In genomic region chr8:40227262-40227661, GRCm38 (mm10) we compare ENCODE assay signal across 14 mouse cellular contexts.
DNase-seq lines count a peak whose midpoint lies in the region; ATAC-seq and TF ChIP-seq lines count a peak whose summit lies in the region.
"Had no signal": no experiment of that assay in that cellular context is flagged by ENCODE, and none has a peak within 500 bp of the region (broad histone marks: within the 10 kb centered on the region; RNA-seq: fewer than 3 reads in every experiment).

No protein-coding gene starts in this region.

- no peaks in the 10 kb centered on the region for H3K4me1 ChIP-seq in forebrain, postnatal 0 days (ENCODE audit: insufficient read depth)
- no peaks in the 10 kb centered on the region for H3K4me1 ChIP-seq in lung, adult 2 months (ENCODE audit: control insufficient read depth, insufficient read depth, low read length)
- H3K4me1 ChIP-seq: liver, embryonic 12.5 days had no signal

- H3K9me3 ChIP-seq in forebrain, postnatal 0 days (ENCODE audit: low read length) = no peaks in the 10 kb centered on the region
- H3K9me3 ChIP-seq: liver, embryonic 12.5 days had no signal

- ATAC-seq in forebrain, postnatal 0 days = peak; percentile 94
- ATAC-seq: hindbrain, postnatal 0 days; intestine, postnatal 0 days; liver, embryonic 12.5 days had no signal

- 28% methylated on average over 1 of the region's 1 CpGs for WGBS in forebrain, postnatal 0 days
- 48% methylated on average over 1 of the region's 1 CpGs for WGBS in lung, adult 2 months

- intact Hi-C loops in gastrocnemius, postnatal 36 days (cut with DNase I) = no loop called here

- 0 out of 2 replicates have a peak, but pooled peaks cover 6% of the 10 kb centered on the region for H3K27me3 ChIP-seq in forebrain, postnatal 0 days (ENCODE audit: insufficient read depth, low read length)
- H3K27me3 ChIP-seq: liver, embryonic 12.5 days had no signal

- no peak overlapping the region for H3K4me2 ChIP-seq in forebrain, postnatal 0 days (ENCODE audit: low read depth)
- H3K4me2 ChIP-seq: liver, embryonic 12.5 days; lung, embryonic 14.5 days had no signal

- H3K4me3 ChIP-seq in forebrain, postnatal 0 days (ENCODE audit: low read depth, low read length) = no peak overlapping the region
- H3K4me3 ChIP-seq in lung, adult 2 months (replicated peaks; ENCODE audit: extremely low read depth, low read depth, low read length) = no peak overlapping the region
- H3K4me3 ChIP-seq: liver, embryonic 12.5 days had no signal

- no peak for TF ChIP-seq POLR2A in brain, embryonic 14.5 days (IDR thresholded peaks at IDR 0.05; ENCODE audit: borderline replicate concordance, extremely low read depth, insufficient read depth, insufficient read length, poor library complexity, severe bottlenecking)
- TF ChIP-seq POLR2A in lung, adult 2 months (IDR thresholded peaks at IDR 0.05; ENCODE audit: borderline replicate concordance, extremely low read depth, low read depth, low read length) = no peak

- peak; percentile 23 for DNase-seq in layer of hippocampus, adult 11-12 months (ENCODE audit: low spot score)
- no peak for DNase-seq in layer of hippocampus, postnatal 10 days (ENCODE audit: low spot score in 2 of 2)
- DNase-seq in brain, embryonic 14.5 days (ENCODE audit: low read depth) = peak; percentile 84
- peak; percentile 10 for DNase-seq in cerebellum, adult 11 months
- DNase-seq in forebrain, postnatal 0 days = peak; percentile 68
- no peak for DNase-seq in lung, adult 2 months
- no peak for DNase-seq in embryo, embryonic 9.5 days (ENCODE audit: extremely low spot score)
- DNase-seq in gastrocnemius, postnatal 36 days = no peak
- DNase-seq: heart, adult 18-20 months; lung, embryonic 14.5 days; right cerebral cortex, postnatal 4 days had no signal

- no peak overlapping the region for H3K9ac ChIP-seq in forebrain, postnatal 0 days
- H3K9ac ChIP-seq: liver, embryonic 12.5 days; lung, embryonic 14.5 days had no signal

- TF ChIP-seq CTCF in brain, embryonic 14.5 days (IDR thresholded peaks at IDR 0.05; ENCODE audit: borderline replicate concordance, extremely low read depth, insufficient read depth, insufficient read length) = no peak
- TF ChIP-seq CTCF in forebrain, postnatal 0 days (IDR thresholded peaks at IDR 0.05; ENCODE audit: low read depth) = no peak
- no peak for TF ChIP-seq CTCF in lung, adult 2 months (IDR thresholded peaks at IDR 0.05; ENCODE audit: insufficient read depth, low read length)

- H3K27ac ChIP-seq in forebrain, postnatal 0 days (ENCODE audit: low read depth, low read length) = no peak overlapping the region
- H3K27ac ChIP-seq: hindbrain, postnatal 0 days; liver, embryonic 12.5 days had no signal

- no peaks in the 10 kb centered on the region for H3K36me3 ChIP-seq in forebrain, postnatal 0 days (ENCODE audit: insufficient read depth)
- H3K36me3 ChIP-seq: liver, embryonic 12.5 days had no signal

Comparison
In these comparisons a context has a peak if more than half of its experiments do, and no peak if none do; other contexts are left out.
1. DNase-seq: peak in layer of hippocampus, adult 11-12 months (single experiment), brain, embryonic 14.5 days (single experiment), cerebellum, adult 11 months (single experiment) and forebrain, postnatal 0 days (single experiment); none in layer of hippocampus, postnatal 10 days (0 of 2), lung, adult 2 months (single experiment), embryo, embryonic 9.5 days (single experiment) and gastrocnemius, postnatal 36 days (0 of 2).